Mouse (Mus musculus) spleen, adult 2 months (tissue): ENCODE measurements around the gene Dennd4a.
A peak's percentile ranks its signal among the peaks of the same experiment; 100 is the strongest.

Experiments used
- CTCF ChIP-seq: fragments of 200-500 bp; IDR thresholded peaks from 2 replicates; pipeline ENCODE4 v1.5.1; 2011; ENCODE audit warnings: mild to moderate bottlenecking, inconsistent platforms; ENCODE audit not compliant: insufficient read depth, insufficient read length, insufficient replicate concordance; ENCODE audit errors: extremely low read depth
- POLR2A ChIP-seq: fragments of 200-500 bp; IDR thresholded peaks from 2 replicates; pipeline ENCODE4 v1.6.1; 2011; ENCODE audit warnings: low read depth, low read length, inconsistent platforms

DNA sequence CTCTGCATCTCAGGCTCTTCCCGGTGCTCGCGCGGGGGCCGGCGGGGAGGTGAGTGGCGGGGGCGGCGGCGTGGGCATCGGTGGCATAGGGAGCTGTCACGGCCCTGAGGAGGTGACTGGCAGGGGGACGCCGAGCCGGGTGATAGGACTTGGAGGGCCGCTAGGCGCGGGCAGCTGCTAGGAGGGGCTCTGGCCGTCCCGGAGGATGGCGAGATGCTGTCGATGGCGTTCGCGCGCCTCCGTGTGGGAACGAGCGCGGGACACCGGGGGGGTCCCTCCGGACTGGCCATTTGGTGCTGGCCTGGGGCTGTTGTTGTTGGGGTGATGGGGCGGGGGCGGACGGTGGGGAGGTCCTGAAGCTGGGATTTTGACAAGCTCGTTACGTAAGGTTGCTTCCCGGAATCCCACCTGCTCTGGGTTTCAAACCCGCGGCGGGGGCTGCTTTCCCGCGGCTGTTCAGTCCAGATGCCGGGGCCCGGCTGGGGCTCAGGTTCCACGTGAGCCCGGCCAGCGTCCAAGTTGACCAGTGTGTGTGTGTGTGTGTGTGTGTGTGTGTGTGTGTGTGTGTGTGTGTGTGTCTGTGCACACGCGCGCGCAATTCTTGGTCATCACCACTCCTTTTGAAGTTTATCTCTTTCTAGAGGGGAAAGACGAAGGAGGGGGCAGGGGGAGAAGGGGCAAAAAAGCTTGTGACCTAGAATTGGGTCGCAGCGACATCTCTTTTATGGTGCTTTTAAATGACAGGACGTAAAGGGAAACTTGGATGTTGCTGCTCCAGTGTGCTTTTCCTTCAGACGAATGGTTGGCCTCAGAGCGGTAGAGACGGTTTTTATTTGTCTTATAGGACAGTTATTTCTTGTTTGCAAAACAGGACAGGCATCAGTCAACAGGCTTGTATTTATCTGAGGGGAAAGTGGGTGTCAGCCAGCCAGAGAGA is 666 bp downstream of the Dennd4a start:
- TF ChIP-seq CTCF (peak; percentile 9; the same call in 1 of the 2 replicates), POLR2A (no peak)
